Mouse (Mus musculus) cerebellum, adult (tissue): ENCODE data around the gene Setd1b.

Experiments used
- ATAC-seq: cut with Nextera tagmentation; 2 replicates; pipeline ENCODE4 v1.9.2; 2017; ENCODE audit warnings: mild to moderate bottlenecking, moderate library complexity, mixed read lengths; ENCODE audit not compliant: insufficient number of reproducible peaks, low FRiP score, low TSS enrichment

Setd1b gene

DNA sequence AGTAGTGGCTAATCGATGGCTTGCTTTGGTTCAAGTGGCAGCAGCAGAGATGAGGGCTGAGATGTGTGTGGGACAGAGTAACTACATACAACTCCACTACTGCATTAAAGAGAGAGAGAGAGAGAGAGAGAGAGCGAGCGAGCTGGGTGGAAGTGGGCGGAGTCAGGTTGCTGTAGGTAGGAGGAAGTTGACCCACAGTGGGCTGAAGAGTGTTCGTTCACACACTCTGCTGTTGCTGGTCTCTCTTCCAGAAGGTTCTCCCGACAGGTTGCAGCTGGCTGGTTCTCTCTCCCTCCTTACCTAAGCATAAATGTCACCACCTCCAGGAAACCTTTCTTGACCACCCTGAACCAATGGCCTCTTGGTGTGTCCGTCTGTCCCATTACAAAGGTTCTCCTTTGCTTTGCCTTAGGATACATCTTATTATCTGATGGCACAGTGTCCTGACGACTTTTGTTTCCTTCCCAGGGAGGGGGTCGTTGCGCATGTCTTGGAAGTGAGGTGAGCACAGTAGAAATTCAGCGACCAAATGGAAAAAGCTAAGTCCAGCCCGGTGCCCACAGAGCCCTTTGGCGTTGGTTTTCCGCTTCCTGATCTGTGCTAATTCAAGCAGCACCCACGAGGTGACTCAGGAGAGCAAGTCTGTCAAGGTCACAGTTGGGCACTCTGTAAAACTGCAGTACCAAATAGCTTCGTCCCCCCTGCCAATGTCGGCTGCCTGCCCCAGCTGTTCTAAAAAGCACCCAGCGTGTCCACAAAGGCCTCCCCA, 16.2 kb upstream of the Setd1b start:
- ATAC-seq, result no peak

DNA sequence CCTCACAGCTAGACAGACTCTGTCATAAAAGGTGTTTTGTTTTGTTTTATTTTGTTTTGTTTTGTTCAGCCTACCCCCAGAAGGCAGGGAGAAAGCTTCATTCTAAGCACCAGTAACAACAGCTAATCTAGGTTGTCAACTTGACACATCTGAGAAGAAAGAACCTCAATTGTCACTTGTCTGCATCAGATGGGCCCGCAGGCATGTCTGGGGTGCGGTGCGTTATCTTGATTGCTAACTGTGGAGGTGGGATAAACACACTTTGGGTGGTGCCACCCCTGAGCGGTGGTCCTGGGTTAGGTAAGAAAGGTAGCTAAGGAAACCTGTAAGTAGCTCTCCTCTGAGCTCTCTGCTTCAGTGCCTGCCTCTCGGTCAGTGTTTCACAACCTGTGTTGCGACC, 15.0 kb upstream of the Setd1b start:
- no peak for ATAC-seq

GRCm38 (mm10) chr5:123128426-123129169, 13.4 kb upstream of the Setd1b start:
- ATAC-seq, result no peak

- no peak for ATAC-seq
These were observed 12.7 kb upstream of the Setd1b start for GRCm38 (mm10) chr5:123129170-123129757.

- no peak for ATAC-seq
These were observed 11.8 kb upstream of the Setd1b start for GRCm38 (mm10) chr5:123130030-123130813.

- no peak for ATAC-seq
These were observed 11.2 kb upstream of the Setd1b start for GRCm38 (mm10) chr5:123130814-123131148.

GRCm38 (mm10) chr5:123132308-123133071, 9.5 kb upstream of the Setd1b start, which contains the start of gene Rhof:
Gene Rhof, minus strand, starts transcription at chr5:123132692.
- ATAC-seq, result peak; percentile 42

GRCm38 (mm10) chr5:123133083-123133783, 8.8 kb upstream of the Setd1b start:
- no peak; the same call in 1 of the 2 replicates for ATAC-seq

DNA sequence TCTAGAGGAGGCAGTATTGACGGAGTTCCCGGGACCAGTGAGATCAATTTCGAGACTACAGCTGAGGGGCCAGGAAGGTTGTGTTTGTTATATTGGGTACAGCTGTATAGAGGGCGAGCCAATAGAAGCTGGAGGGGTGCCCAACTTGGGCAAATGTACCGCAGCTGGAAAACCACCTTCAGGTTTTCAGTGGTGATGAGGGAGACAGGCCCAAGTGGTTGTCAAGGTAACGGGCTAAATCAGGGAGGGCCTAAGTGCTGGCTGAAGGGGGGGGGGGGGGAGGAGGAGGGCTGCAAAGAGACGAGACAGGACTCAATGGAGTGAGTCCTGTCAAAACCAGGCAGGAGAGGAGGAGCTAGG, 8.2 kb upstream of the Setd1b start:
- no peak for ATAC-seq

- ATAC-seq, result no peak
These were observed 7.7 kb upstream of the Setd1b start for GRCm38 (mm10) chr5:123134186-123134874.

DNA sequence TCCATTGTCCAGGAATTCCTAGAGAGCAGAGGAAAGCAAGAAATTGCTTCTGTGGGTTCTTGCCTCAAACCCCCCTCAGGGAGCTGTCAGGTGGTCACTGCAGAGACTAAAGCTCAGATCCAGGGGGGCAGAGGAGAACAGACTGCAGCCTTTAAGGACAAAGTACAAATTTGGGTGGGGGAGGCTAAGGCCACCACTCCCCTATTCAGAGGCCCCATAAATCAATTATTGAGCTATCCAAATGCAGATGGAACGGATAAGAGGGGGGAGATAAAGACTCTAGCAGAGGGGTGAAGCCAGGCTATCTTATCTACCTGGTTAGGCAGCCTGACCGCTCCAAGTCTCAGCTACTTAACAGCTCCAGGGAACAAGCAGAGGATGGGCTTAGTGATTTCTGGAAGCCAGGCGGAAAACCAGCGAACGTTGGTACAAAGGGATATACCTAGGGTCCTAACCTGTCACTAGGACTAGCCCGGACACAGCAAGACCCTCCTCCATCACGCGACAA, 7.1 kb upstream of the Setd1b start:
- no peak for ATAC-seq

DNA sequence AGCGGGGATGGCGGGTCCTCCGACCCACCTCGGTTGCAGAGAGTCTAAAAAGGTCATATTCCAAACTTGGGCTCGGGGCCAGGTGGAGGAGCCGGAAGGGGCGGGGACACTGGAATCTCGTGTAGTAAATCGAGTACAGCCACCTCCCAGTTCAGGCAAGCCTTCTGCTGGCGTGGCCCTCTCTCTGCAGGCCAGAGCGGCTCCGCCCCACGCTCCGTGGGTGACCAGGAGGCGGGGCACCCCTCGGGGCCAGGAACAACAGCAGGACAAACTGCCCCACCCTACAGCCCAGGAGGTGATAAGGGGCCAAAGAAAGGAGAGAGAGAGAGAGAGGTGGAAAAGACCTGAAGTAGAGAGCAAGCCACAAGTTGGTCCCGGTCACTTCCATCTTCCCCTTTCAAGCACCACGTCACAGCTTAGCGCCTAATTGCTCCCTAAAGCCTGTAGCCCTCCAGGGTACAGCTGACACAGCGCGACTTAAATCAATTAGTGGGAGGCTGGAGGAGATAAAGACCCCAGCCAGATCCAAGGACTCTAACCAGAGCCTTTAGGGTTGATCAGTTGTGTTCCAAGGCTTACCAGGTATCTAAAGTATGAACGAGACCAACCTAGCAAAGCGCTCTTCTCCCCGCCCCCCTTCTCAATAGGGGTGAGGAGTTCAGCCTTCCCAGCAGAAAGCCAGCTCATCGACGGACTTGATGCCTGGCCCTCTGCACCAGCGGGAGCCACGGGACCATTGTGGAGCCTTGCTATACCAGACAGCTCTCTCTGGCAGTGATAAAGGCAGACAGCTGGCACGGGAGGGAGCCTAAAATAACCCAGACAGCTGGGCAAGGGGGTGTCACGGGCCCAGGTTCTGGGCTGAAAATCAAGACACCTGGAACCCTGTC, 6.3 kb upstream of the Setd1b start:
- ATAC-seq, result no peak

GRCm38 (mm10) chr5:123136361-123137043, 5.5 kb upstream of the Setd1b start:
- no peak for ATAC-seq

DNA sequence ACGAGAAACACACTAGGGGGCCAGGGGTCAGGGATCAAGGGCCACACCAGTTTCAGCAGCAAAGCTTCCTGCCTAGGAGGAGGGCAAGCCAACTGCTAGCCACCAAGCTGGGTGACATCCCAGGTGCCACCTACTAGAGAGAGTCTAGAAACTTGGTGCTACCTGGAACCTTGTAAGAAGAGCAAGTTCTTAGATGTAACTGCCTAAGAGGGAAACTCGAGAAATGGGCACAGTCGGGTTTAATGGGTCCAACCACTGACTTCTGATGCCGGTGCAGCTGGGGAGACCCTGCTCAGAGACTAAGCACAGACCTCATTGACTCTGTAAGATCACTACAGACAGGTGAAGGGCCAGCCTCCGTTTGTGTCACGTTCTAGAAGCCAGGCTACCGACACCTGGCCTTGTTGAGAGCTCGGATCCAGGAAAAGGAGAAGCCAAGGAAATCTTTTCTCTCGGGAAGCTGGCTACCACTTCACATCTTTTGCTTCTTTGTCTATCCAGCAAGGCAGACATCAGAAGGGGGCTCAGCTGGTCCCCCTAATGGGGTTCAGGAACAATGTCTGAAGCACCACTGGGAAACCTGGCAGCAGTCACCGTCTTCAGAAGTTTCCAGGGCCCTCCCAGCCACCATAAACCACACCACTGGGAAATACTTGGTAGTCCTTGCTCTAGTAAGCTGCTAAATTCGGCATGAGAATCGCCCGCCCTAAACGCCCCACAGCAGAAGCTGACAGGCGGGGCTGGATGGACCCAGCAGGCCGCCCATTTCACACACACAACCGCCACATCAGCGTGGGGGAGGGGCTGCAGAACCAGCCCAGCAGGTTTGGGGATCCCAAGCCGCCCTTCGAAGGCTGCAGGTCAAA, 4.7 kb upstream of the Setd1b start:
- ATAC-seq, result no peak

DNA sequence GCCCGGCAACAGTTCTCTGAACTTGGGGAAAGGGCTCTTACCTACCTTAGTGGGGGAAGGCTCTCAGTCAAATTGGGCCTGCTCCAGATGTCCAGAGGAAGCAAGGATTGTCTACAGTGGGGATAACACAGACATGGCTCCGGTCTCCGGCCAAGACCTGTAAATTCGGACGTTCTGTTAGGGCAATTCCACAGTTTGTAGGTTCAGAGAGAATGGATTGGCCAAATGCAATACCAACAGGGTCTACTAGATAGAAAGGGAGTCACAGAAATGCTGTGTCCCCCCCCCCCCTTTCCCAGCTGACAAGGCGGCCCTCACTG, 4.1 kb upstream of the Setd1b start:
- ATAC-seq, result no peak

DNA sequence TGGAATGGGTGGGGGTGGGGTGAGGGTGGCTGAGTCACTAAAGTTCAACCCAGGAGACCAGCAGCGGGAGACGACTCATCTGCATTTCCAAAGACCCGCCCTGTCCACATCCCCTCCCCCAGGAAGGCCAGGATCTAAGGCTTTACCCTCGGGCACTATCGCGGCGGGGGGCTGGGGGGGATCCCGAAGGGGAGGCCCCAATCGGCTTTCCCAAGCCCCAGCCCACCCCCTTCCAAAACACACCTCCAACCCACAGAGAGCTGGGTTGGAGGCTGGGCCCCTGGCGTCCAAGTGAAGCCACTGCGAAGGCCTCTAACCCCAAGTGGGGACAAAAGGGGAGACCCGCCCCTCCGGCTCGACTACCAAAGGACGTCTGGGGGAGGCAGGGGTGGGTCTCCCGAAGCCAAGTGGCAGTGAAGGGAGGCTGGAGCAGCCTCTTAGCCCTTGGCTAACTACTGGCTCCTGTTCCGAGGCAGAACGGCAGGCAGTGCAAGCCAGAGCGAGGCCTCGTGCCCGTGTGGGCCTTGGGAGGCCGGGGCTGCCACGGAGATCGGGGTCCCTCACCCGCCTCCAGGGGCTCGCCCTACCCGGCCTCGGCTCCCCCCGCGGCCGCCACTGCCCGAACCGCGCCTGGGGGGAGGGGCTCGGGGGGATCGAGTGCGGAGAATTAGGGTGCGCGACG, 3.6 kb upstream of the Setd1b start:
- ATAC-seq, result no peak
